Mouse (Mus musculus): ENCODE results near the gene Prss32. TPM values are rescaled to one million over a fixed set of nuclear protein-coding genes. Genes with fewer than 3 reads are reported as not detected.
A peak's percentile ranks its signal among the peaks of the same experiment; 100 is the strongest.

Gene Prss32
- total and polyA plus RNA-seq, 2 experiments from 2014 or later = 0.23 TPM; not detected in 1

DNA sequence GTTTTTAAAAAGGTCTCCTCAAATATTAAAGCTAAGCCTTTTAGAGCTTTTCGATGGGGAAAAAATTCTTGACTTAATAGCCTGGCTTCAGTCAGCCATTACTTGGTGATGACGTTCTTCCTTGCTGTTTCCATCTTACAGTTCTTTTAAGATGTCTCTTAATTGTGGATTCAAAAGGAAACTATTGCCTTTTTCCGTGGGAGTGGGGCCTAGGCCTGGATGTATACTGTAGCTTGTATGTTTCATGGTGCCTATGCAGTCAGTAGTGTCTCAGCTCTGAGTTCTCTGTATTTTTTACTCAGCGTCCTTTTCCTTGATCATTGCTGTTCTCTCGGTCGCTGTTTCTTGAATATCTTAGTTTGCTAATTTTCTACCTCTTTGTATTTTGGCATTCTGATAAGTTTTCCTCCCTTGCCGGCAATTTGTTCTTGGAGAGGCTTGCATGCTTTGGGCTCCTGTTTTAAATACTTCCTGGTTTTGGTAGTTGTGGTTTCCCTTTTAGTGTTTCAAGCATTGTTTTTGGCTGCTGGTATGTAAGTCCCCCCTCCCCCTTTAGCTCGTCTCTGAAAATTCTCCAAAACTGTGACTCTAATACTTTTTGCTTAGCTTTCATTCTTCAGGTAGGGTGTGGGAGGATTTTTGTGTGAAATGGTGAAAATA is 39.1 kb upstream of the Prss32 start:
- DNase-seq (ENCODE audit: low spot score) (no peak), ATAC-seq (ENCODE audit: low FRiP score) (no peak)
- H3K27ac ChIP-seq (ENCODE audit: low read depth, low read length) = no peak overlapping the region
- H3K9ac ChIP-seq (replicated peaks; ENCODE audit: low read length, poor library complexity, severe bottlenecking) = peak overlapping the region; percentile 85
- H3K4me1 ChIP-seq (ENCODE audit: insufficient read depth, low read length) = peaks cover 5% of the 10 kb centered on the region; the same call in 1 of the 2 replicates
- TF ChIP-seq CTCF (IDR thresholded peaks at IDR 0.05) = no peak
- peak overlapping the region; percentile 74 for H3K4me2 ChIP-seq (ENCODE audit: low read depth, low read length, poor library complexity, severe bottlenecking)
- H3K36me3 ChIP-seq (ENCODE audit: insufficient read depth, low read length) = peaks cover 13% of the 10 kb centered on the region
- H3K4me3 ChIP-seq (ENCODE audit: low read depth, low read length) = peak overlapping the region; percentile 84
- 2% methylated on average over 8 of the region's 8 CpGs for WGBS
- H3K27me3 ChIP-seq (ENCODE audit: insufficient read depth, low read length) = no peaks in the 10 kb centered on the region
- H3K9me3 ChIP-seq (ENCODE audit: low read length) = no peaks in the 10 kb centered on the region

DNA sequence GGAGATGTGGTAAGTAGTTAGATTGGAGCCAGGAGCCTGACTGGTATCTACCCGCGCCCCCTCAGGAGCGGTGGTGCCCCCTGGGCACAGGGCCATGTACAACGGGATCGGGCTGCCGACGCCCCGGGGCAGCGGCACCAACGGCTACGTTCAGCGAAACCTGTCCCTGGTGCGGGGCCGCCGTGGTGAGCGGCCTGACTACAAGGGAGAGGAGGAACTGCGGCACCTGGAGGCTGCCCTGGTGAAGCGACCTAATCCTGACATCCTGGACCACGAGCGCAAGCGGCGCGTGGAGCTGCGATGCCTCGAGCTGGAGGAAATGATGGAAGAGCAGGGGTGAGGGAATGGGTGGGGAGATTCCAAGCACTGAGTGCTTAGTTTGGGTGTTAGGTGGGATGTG is 36.8 kb upstream of the Prss32 start:
- 76% methylated on average over 25 of the region's 25 CpGs for WGBS
- Histone ChIP-seq H3K4me3 (ENCODE audit: low read depth, low read length) (no peak overlapping the region), H3K9me3 (ENCODE audit: low read length) (no peaks in the 10 kb centered on the region), H3K36me3 (ENCODE audit: insufficient read depth, low read length) (peaks cover 29% of the 10 kb centered on the region), H3K27me3 (ENCODE audit: insufficient read depth, low read length) (no peaks in the 10 kb centered on the region), H3K27ac (ENCODE audit: low read depth, low read length) (no peak overlapping the region), H3K9ac (replicated peaks; ENCODE audit: low read length, poor library complexity, severe bottlenecking) (no peak overlapping the region), H3K4me2 (ENCODE audit: low read depth, low read length, poor library complexity, severe bottlenecking) (peak overlapping the region; percentile 28; the same call in 1 of the 2 replicates), H3K4me1 (ENCODE audit: insufficient read depth, low read length) (peaks cover 5% of the 10 kb centered on the region; the same call in 1 of the 2 replicates)
- DNase-seq (ENCODE audit: low spot score) (no peak), ATAC-seq (ENCODE audit: low FRiP score) (no peak)
- TF ChIP-seq CTCF (IDR thresholded peaks at IDR 0.05) = no peak

DNA sequence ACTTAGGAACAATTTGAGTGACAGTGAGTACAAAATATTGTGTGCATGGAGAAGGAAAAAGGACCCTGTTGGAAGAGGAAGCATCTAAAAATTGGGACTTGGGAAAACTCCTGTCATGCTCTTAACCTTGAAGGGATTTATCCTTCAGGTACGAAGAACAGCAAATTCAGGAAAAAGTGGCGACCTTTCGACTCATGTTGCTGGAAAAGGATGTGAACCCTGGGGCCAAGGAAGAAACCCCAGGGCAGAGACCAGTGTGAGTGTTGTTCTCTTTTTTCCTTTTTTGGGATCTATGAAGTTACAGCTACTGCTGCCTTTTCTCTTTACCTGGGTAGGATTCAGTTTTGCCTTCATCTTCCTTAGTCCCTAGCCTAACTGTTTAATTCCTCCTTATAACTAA is 35.7 kb upstream of the Prss32 start:
- Histone ChIP-seq H3K4me1 (ENCODE audit: insufficient read depth, low read length) (peaks cover 5% of the 10 kb centered on the region; the same call in 1 of the 2 replicates), H3K4me2 (ENCODE audit: low read depth, low read length, poor library complexity, severe bottlenecking) (no peak overlapping the region), H3K9me3 (ENCODE audit: low read length) (no peaks in the 10 kb centered on the region), H3K27ac (ENCODE audit: low read depth, low read length) (no peak overlapping the region), H3K36me3 (ENCODE audit: insufficient read depth, low read length) (peaks cover 38% of the 10 kb centered on the region), H3K9ac (replicated peaks; ENCODE audit: low read length, poor library complexity, severe bottlenecking) (no peak overlapping the region), H3K4me3 (ENCODE audit: low read depth, low read length) (no peak overlapping the region), H3K27me3 (ENCODE audit: insufficient read depth, low read length) (no peaks in the 10 kb centered on the region)
- no peak for ATAC-seq (ENCODE audit: low FRiP score)
- no peak for DNase-seq (ENCODE audit: low spot score)
- TF ChIP-seq CTCF (IDR thresholded peaks at IDR 0.05) = no peak
- 87% methylated on average over 3 of the region's 3 CpGs for WGBS

GRCm38 (mm10) chr17:23815641-23816040 is 28.0 kb upstream of the Prss32 start:
- Histone ChIP-seq H3K4me2 (ENCODE audit: low read depth, low read length, poor library complexity, severe bottlenecking) (no peak overlapping the region), H3K27ac (ENCODE audit: low read depth, low read length) (no peak overlapping the region), H3K9me3 (ENCODE audit: low read length) (peaks cover 9% of the 10 kb centered on the region; the same call in 1 of the 2 replicates), H3K9ac (replicated peaks; ENCODE audit: low read length, poor library complexity, severe bottlenecking) (no peak overlapping the region), H3K4me3 (ENCODE audit: low read depth, low read length) (no peak overlapping the region), H3K4me1 (ENCODE audit: insufficient read depth, low read length) (no peaks in the 10 kb centered on the region), H3K27me3 (ENCODE audit: insufficient read depth, low read length) (no peaks in the 10 kb centered on the region), H3K36me3 (ENCODE audit: insufficient read depth, low read length) (peaks cover 79% of the 10 kb centered on the region)
- no peak for TF ChIP-seq CTCF (IDR thresholded peaks at IDR 0.05)
- DNase-seq (ENCODE audit: low spot score) (no peak), ATAC-seq (ENCODE audit: low FRiP score) (no peak)
- WGBS = 99% methylated on average over 16 of the region's 16 CpGs

DNA sequence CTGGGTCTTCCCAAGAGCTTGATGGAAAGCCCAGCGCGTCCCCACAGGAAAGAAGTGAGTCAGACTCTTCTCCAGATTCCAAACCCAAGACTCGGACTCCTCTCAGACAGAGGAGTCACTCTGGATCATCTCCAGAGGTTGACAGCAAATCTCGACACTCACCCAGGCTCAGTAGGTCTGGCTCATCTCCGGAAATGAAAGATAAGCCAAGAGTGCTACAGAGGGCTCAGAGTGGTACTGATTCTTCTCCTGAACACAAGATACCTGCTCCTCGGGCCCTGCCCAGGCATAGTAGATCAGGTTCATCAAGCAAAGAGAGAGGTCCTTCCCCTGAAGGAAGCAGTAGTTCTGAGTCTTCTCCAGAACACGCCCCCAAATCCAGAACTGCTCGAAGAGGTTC is 25.1 kb upstream of the Prss32 start:
- H3K9me3 ChIP-seq (ENCODE audit: low read length) = peaks cover 9% of the 10 kb centered on the region; the same call in 1 of the 2 replicates
- no peaks in the 10 kb centered on the region for H3K4me1 ChIP-seq (ENCODE audit: insufficient read depth, low read length)
- DNase-seq (ENCODE audit: low spot score) = no peak
- no peaks in the 10 kb centered on the region for H3K27me3 ChIP-seq (ENCODE audit: insufficient read depth, low read length)
- no peak overlapping the region for H3K27ac ChIP-seq (ENCODE audit: low read depth, low read length)
- H3K36me3 ChIP-seq (ENCODE audit: insufficient read depth, low read length) = peaks cover 90% of the 10 kb centered on the region
- H3K9ac ChIP-seq (replicated peaks; ENCODE audit: low read length, poor library complexity, severe bottlenecking) = no peak overlapping the region
- no peak overlapping the region for H3K4me3 ChIP-seq (ENCODE audit: low read depth, low read length)
- no peak overlapping the region for H3K4me2 ChIP-seq (ENCODE audit: low read depth, low read length, poor library complexity, severe bottlenecking)
- TF ChIP-seq CTCF (IDR thresholded peaks at IDR 0.05) = no peak
- no peak for ATAC-seq (ENCODE audit: low FRiP score)
- WGBS = 97% methylated on average over 8 of the region's 8 CpGs

GRCm38 (mm10) chr17:23819235-23819634 is 24.4 kb upstream of the Prss32 start:
- H3K4me1 ChIP-seq (ENCODE audit: insufficient read depth, low read length) = no peaks in the 10 kb centered on the region
- no peak for DNase-seq (ENCODE audit: low spot score)
- ATAC-seq (ENCODE audit: low FRiP score) = no peak
- TF ChIP-seq CTCF (IDR thresholded peaks at IDR 0.05) = no peak
- no peak overlapping the region for H3K4me3 ChIP-seq (ENCODE audit: low read depth, low read length)
- WGBS = over 99% methylated on average over 25 of the region's 25 CpGs
- H3K27ac ChIP-seq (ENCODE audit: low read depth, low read length) = no peak overlapping the region
- no peak overlapping the region for H3K4me2 ChIP-seq (ENCODE audit: low read depth, low read length, poor library complexity, severe bottlenecking)
- H3K9ac ChIP-seq (replicated peaks; ENCODE audit: low read length, poor library complexity, severe bottlenecking) = no peak overlapping the region
- peaks cover 94% of the 10 kb centered on the region for H3K36me3 ChIP-seq (ENCODE audit: insufficient read depth, low read length)
- H3K9me3 ChIP-seq (ENCODE audit: low read length) = peaks cover 9% of the 10 kb centered on the region; the same call in 1 of the 2 replicates
- H3K27me3 ChIP-seq (ENCODE audit: insufficient read depth, low read length) = no peaks in the 10 kb centered on the region
